Mouse (Mus musculus): ENCODE results near the gene Cd209g. TPM values are rescaled to one million over a fixed set of nuclear protein-coding genes. Genes with fewer than 3 reads are reported as not detected.

The Cd209g gene
- polyA plus RNA-seq, 1 experiment from 2014 or later, result not detected

- no peaks in the 10 kb centered on the region for H3K9me3 ChIP-seq
- peak; percentile 1 for ATAC-seq (replicated peaks)
- H3K4me3 ChIP-seq, result peak overlapping the region; percentile 88
- H3K9ac ChIP-seq, result peak overlapping the region; percentile 88
- WGBS, result 4% methylated on average over 10 of the region's 10 CpGs
- no peaks in the 10 kb centered on the region for H3K36me3 ChIP-seq (replicated peaks)
- peak overlapping the region; percentile 78 for H3K27ac ChIP-seq
- H3K4me2 ChIP-seq, result peak overlapping the region; percentile 71
- peaks cover 43% of the 10 kb centered on the region for H3K4me1 ChIP-seq
- no peaks in the 10 kb centered on the region for H3K27me3 ChIP-seq (replicated peaks)
These were observed 33.1 kb downstream of the Cd209g start for GRCm38 (mm10) chr8:4166881-4167525.

- Histone ChIP-seq H3K36me3 (replicated peaks) (no peaks in the 10 kb centered on the region), H3K4me1 (peaks cover 43% of the 10 kb centered on the region), H3K4me2 (peak overlapping the region; percentile 71), H3K4me3 (peak overlapping the region; percentile 88; the same call in 1 of the 2 replicates), H3K9ac (no peak overlapping the region), H3K27me3 (replicated peaks) (no peaks in the 10 kb centered on the region), H3K27ac (no peak overlapping the region), H3K9me3 (no peaks in the 10 kb centered on the region)
- no peak for ATAC-seq (replicated peaks)
- WGBS, result 91% methylated on average over 1 of the region's 1 CpGs
These were observed 34.0 kb downstream of the Cd209g start for GRCm38 (mm10) chr8:4167918-4168317.

GRCm38 (mm10) chr8:4172486-4172885 lies 38.6 kb downstream of the Cd209g start:
- Histone ChIP-seq H3K27me3 (replicated peaks) (no peaks in the 10 kb centered on the region), H3K9ac (no peak overlapping the region), H3K36me3 (replicated peaks) (peaks cover 10% of the 10 kb centered on the region), H3K4me2 (no peak overlapping the region), H3K27ac (no peak overlapping the region), H3K4me3 (no peak overlapping the region), H3K9me3 (no peaks in the 10 kb centered on the region), H3K4me1 (peaks cover 34% of the 10 kb centered on the region)
- 69% methylated on average over 3 of the region's 3 CpGs for WGBS
- no peak for ATAC-seq (replicated peaks)

GRCm38 (mm10) chr8:4174018-4174417 lies 40.1 kb downstream of the Cd209g start:
- Histone ChIP-seq H3K36me3 (replicated peaks) (peaks cover 14% of the 10 kb centered on the region), H3K9me3 (no peaks in the 10 kb centered on the region), H3K27me3 (replicated peaks) (no peaks in the 10 kb centered on the region), H3K4me1 (peaks cover 19% of the 10 kb centered on the region), H3K4me3 (no peak overlapping the region), H3K27ac (no peak overlapping the region), H3K9ac (no peak overlapping the region), H3K4me2 (no peak overlapping the region)
- WGBS, result 83% methylated on average over 2 of the region's 2 CpGs
- ATAC-seq (replicated peaks), result no peak

- Histone ChIP-seq H3K36me3 (replicated peaks) (peaks cover 48% of the 10 kb centered on the region), H3K9me3 (no peaks in the 10 kb centered on the region), H3K4me2 (no peak overlapping the region), H3K27ac (no peak overlapping the region), H3K4me1 (no peaks in the 10 kb centered on the region), H3K27me3 (replicated peaks) (no peaks in the 10 kb centered on the region), H3K9ac (no peak overlapping the region), H3K4me3 (no peak overlapping the region)
- ATAC-seq (replicated peaks), result no peak
- WGBS, result 85% methylated on average over 8 of the region's 8 CpGs
These were observed 49.5 kb downstream of the Cd209g start for GRCm38 (mm10) chr8:4183409-4183808.

- no peaks in the 10 kb centered on the region for H3K4me1 ChIP-seq
- WGBS, result 97% methylated on average over 2 of the region's 2 CpGs
- ATAC-seq (replicated peaks), result no peak
- no peak overlapping the region for H3K4me2 ChIP-seq
- H3K27me3 ChIP-seq (replicated peaks), result no peaks in the 10 kb centered on the region
- no peak overlapping the region for H3K4me3 ChIP-seq
- H3K9me3 ChIP-seq, result no peaks in the 10 kb centered on the region
- H3K36me3 ChIP-seq (replicated peaks), result peaks cover 58% of the 10 kb centered on the region
- H3K27ac ChIP-seq, result no peak overlapping the region
- no peak overlapping the region for H3K9ac ChIP-seq
These were observed 52.3 kb downstream of the Cd209g start for GRCm38 (mm10) chr8:4186151-4186550.

Other genes with a start within 250 kb of the Cd209g start
- gene Cd209b, start 207.3 kb upstream of the Cd209g start, polyA plus RNA-seq (2015; fragmentation: Nextera tagmentation; extraction: Ambion mirVana), result not detected in 2 replicates
- 0.57 and 0.80 TPM in 2 replicates for gene Cd209c, start 179.4 kb upstream of the Cd209g start, polyA plus RNA-seq (2015; fragmentation: Nextera tagmentation; extraction: Ambion mirVana)
- 0.18 and 0.39 TPM in 2 replicates for gene Cd209f, start 28.3 kb upstream of the Cd209g start, polyA plus RNA-seq (2015; fragmentation: Nextera tagmentation; extraction: Ambion mirVana)
- 128 and 136 TPM in 2 replicates for gene Evi5l, start 32.5 kb downstream of the Cd209g start, polyA plus RNA-seq (2015; fragmentation: Nextera tagmentation; extraction: Ambion mirVana)
- 54.7 and 61.1 TPM in 2 replicates for gene Prr36, start 83.4 kb downstream of the Cd209g start, polyA plus RNA-seq (2015; fragmentation: Nextera tagmentation; extraction: Ambion mirVana)
- 0.08 and 0.11 TPM in 2 replicates for gene Lrrc8e, start 92.7 kb downstream of the Cd209g start, polyA plus RNA-seq (2015; fragmentation: Nextera tagmentation; extraction: Ambion mirVana)
- gene Map2k7, start 104.6 kb downstream of the Cd209g start, polyA plus RNA-seq (2015; fragmentation: Nextera tagmentation; extraction: Ambion mirVana), result 34.0 and 35.7 TPM in 2 replicates
- gene Gm49320, start 104.8 kb downstream of the Cd209g start, polyA plus RNA-seq (2015; fragmentation: Nextera tagmentation; extraction: Ambion mirVana), result 1.0 and 1.8 TPM in 2 replicates
- gene Tgfbr3l, start 114.1 kb downstream of the Cd209g start, polyA plus RNA-seq (2015; fragmentation: Nextera tagmentation; extraction: Ambion mirVana), result 5.2 and 6.6 TPM in 2 replicates
- 70.6 and 76.4 TPM in 2 replicates for gene Snapc2, start 119.0 kb downstream of the Cd209g start, polyA plus RNA-seq (2015; fragmentation: Nextera tagmentation; extraction: Ambion mirVana)
- 278 and 306 TPM in 2 replicates for gene Ctxn1, start 125.2 kb downstream of the Cd209g start, polyA plus RNA-seq (2015; fragmentation: Nextera tagmentation; extraction: Ambion mirVana)
- gene Timm44, start 141.8 kb downstream of the Cd209g start, polyA plus RNA-seq (2015; fragmentation: Nextera tagmentation; extraction: Ambion mirVana), result 46.7 and 48.2 TPM in 2 replicates
- gene Ccl25, start 191.1 kb downstream of the Cd209g start, polyA plus RNA-seq (2015; fragmentation: Nextera tagmentation; extraction: Ambion mirVana), result 19.3 and 20.4 TPM in 2 replicates
- 108 and 111 TPM in 2 replicates for gene Elavl1, start 191.3 kb downstream of the Cd209g start, polyA plus RNA-seq (2015; fragmentation: Nextera tagmentation; extraction: Ambion mirVana)

Data from midbrain, embryonic 15.5 days (tissue).